Mouse (Mus musculus) frontal cortex, postnatal 14 days (tissue): ENCODE results near the gene Acoxl.

Experiments
- DNase-seq, 2 experiments: peaks; one replicate each; pipeline ENCODE4 v3.0.0; 2022; ENCODE audit warnings: low spot score in 2 of 2

The Acoxl gene

DNA sequence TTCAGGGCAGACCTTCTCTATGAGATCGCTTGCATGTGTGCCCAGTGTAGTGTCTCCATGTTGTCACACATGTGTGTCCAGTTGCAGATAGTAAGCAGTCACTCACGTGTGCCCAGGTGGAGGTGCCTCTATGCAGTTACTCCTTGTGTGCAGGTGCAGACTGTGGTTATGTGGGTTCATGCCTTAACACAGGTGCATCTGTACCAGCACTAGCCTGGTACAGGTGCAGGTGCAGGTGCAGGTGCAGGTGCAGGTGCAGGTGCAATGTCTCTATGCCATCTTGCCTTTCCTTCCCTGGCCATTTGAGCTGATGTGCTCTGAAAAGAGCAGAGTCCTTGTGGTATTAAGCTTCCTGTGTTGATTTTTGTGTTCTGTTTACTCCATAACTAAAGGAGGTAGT is 100.5 kb downstream of the Acoxl start:
- DNase-seq: no peak

DNA sequence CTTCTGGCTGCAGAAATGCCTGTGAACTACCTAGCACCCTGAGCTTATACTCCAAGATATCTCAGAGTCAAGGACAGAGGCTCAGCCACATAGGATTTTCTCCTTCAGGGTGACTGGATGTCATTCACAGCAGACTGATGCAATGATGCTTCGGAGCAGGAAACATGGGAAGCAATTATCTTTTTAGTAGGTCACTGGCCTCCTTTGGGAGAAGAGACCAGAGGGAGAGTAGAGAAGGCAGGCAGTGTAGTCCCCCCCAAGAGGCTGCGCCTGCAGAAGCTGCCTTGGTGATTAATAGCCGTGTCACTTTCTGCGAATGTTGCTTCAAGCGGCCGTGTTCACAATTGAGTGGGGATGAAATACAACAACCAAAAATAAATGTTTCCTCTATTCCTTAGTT is 121.9 kb downstream of the Acoxl start:
- peak in 1 of 2 experiments; percentile 13 for DNase-seq

DNA sequence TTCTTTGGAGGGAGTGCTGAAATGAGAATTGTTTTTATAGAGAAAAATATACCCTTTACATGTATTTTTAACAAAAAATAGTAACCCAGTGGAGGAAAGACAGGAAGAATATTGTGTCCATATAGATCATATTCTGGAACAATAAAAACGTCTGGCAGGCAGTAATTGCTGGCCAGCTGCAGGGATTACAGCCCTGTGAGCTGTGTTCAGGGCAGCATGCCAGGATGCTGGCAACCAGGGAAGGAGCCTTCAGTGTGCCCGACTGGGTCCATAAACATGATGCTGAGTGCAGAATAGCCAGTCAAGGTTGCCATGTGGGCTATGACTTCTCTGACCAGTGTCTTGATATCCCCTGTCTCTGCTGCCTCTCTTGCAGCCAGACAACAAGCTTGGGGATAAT is 122.5 kb downstream of the Acoxl start:
- peak; percentile 21 to 26 for DNase-seq

DNA sequence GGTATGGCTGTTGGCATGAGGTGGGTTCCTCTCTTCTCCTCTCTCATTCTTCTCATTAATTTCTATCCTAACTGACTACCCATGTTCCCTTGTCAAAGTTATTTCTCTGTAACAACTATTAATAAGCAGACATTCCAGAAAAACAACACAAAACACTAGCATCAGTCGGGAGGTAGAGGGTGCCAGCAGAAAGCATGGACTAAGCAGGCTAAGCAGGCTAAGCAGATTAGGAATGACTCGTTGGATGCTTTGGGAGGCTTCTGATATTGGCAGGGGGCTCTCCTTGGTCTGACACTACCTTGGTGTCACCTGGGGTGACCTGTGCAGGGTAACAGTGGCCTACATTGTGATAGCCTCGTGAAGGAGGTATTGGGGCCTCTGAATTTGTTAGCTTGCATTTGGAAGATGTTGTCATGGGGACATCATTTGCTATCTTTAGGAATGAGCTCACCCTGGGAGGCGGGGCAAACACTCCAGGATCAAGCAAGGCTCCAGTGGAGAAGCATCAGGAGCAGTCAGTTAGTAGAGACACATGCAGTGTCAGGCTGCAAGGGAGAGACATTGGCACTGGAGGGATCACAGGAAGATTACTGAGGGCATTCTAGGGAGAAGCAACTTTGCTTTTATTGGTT is 123.2 kb downstream of the Acoxl start:
- peak; percentile 55 to 64 for DNase-seq

DNA sequence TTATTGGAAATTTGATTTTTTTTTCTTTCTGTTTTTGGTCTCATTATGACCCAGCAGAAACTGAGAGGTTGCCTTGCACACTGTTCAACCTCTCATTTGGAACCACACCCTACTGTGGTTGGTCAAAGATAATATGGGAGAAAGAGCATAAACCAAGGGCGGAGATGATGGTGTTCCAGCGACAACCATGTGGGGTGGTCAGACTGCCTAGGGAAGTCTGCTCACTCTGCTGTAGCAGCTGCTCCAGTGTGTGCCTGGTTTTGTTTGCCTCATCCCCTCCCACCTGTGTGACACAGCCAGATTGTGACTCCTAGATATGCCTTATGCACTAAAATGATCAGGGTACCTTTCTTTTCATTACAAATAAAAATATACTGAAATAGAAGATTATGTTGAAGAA is 130.3 kb downstream of the Acoxl start:
- no peak for DNase-seq

DNA sequence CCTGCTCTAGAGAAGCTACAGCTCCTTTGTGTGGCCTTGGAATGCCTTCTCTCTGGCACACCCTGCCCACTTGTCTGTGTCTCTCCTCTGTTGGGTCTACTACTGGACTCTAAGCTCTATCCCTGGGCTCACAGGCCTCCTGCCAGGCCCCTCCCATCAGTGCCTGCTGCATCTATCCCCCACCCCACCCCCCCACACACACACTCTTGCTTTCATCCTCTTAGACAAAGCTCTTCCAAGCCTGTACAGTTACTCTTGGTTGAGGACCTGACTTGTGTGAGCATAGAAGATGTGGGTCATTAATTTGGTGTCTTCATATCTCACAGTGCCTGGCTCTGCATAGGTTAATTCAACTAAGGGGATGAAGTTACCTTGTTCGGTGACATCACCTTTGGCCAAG is 137.6 kb downstream of the Acoxl start:
- no peak for DNase-seq

DNA sequence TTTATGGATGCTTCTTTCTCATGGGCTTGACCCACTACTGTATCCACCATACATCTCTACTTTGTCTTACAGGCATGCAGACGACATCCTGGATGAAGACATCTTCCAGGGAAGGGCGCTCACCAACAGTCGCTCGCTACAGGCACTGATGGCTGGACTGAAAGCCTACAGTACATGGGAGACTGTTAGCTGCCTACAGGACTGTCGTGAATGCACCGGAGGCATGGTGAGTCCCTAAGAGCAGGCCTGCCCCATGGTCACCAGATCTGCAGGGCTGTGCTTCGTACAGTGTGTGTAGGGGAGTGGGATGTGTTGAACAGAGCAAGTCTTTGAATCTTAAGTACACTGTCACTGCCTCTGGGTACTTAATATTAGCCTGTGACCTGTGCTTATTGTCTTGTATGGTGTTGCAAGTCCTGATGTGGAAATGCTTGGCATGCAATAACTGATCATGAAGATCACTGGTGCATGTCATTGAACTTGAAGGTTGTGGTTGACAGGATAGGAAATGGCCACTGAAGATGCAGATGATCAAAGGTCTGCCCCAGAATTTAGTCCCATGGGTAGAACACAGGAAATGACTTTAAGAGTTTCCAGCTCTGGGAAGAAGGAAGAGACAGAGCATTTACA is 140.0 kb downstream of the Acoxl start:
- no peak for DNase-seq

DNA sequence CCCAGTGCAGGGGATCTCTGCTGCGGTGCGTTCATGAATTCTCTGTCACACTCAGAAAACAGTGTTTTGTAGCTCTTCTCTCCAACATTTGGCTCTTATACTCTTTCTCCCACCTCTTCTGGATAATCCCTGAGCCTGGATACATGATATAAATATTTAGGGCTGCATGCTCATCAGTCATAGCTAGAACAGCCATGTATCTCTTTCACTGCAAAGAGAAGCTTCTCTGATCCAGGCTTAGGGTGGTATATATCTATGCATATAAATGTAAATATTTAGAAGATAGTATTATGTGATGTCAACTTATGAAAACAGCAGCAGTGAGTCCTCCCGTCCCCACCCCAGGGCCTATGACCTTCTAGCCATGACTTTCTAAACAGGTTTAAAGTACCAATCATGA is 143.9 kb downstream of the Acoxl start:
- no peak for DNase-seq

DNA sequence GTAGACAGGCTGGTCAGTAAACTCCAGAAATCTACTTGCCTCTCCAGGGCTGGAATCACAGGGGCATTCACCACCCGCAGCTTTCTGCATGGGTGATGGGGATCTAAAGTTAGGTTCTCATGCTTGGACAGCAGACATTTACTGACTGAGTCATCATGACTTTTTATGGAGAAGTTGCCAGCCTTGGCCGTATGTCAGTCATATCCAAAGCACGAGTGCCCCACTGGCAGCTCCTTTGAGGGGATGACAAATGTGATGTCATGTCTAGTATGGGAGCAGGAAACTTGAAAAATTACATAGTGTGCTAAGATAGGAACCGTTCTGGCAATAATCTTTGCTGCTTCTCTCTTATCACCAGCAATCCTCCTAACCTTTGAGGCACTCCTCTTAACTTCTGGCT is 144.6 kb downstream of the Acoxl start:
- DNase-seq: no peak

DNA sequence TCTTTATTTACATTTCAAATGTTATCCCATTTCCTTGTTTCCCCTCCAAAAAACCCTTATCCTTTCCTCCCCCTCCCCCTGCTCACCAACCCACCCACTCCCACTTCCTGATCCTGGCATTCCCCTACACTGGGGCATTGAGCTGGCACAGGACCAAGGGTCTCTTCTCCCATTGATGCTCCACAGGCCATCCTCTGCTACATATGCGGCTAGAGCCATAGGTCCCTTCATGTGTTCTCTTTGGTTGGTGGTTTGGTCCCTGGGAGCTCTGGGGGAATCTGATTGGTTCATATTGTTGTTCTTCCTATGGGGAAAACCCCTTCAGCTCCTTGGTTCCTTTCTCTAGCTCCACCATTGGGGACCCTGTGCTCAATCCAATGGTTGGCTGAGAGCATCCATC is 145.3 kb downstream of the Acoxl start:
- DNase-seq: no peak

DNA sequence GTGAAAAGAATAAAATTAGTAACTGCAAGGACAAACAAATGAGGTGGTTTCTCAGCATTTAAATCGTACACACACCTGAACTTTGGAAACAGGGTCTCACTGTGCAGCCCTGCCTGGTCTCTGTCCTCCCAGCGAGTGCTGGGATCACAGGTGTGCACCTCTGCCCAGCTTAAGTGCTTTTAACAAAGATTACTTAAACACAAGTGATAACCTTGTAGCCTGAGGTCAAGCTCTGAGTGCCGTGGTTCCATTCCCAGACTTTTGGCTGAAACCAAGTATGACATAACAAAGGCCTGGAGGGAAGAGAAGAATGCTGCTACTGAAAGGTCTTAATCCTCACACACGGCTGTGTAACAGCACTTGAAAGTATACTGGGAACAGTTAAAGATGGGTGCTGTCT is 149.0 kb downstream of the Acoxl start:
- DNase-seq: no peak

DNA sequence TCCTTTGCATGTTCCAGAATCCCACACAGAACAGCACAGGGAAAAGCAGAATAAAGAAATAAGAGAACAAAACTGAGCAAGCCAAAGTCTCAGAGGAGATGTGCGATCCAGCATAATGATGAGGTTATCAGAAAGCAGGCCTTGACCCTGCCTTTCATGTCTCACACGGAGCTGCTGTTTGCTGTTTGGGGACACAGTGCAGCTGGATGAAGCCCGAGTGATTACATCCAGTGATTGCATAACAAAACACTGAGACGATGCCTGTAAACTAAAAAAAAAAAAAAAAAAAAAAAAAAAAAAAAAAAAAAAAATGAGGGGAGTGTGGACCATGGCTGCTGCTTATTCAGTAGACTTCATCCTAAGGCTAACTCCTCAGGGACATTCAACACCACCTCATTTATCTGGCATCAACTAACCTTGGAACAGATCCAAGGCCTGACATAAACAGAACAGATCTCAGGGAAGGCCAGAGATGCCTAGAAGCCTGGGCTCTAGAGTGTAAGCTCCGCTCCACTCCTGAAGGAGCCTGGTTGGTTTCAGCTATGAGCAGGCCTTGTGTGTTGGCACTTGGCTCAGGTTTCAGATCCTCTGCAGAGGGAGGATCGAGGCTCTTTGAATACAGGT is 152.3 kb downstream of the Acoxl start:
- DNase-seq: no peak

DNA sequence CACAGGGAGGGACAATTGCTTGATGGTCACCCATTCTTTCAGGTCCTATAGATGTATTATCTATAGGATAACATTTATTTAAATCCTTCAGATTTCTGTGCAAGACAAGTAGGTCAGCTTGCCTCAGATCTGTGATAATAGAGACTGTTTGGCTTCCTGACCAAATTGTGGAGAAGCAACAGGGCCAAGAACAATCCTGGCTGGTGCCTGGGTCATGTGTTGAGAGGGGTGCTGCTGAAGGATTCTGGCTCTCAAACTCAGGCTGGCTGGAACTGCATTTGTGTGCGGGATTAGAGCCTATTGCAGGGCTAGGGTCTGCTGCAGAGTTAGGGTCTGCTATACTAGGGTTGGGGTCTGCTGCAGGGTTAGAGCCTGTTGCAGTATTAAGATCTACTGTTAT is 153.0 kb downstream of the Acoxl start:
- no peak for DNase-seq

DNA sequence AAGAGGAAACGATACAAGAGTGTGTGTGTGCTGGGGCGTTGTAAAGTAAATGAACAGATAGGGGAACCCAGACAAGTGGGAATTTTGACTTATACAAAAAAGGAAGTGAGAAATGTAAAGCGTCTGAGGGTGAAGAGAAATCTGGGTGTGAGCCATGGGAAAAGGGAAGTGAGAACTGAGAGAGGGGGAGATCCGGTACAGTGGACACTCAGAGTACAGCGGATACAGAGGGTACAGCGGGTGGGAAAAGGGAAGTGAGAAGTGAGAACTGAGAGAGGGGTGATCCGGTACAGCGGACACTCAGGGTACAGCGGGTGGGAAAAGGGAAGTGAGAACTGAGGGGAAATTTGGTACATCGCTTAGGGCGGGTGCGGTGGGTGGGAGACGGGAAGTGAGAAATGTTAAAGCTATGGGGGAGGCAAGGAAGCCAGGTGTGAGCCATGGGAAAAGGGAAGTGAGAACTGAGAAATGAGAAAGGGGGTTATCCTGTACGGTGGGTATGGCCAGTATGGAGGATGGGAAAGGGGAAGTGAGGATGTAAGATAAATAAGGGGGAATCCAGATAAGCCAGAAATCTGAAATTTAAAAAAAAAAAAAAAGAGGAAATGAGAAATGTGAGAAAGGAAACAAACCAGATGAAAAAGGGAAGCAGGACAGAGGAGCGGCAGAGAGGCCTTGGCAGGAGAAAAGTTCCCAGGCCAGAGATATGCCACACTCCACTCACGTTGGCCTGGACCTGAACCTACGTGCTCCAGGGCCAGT is 170.2 kb downstream of the Acoxl start:
- DNase-seq: no peak

DNA sequence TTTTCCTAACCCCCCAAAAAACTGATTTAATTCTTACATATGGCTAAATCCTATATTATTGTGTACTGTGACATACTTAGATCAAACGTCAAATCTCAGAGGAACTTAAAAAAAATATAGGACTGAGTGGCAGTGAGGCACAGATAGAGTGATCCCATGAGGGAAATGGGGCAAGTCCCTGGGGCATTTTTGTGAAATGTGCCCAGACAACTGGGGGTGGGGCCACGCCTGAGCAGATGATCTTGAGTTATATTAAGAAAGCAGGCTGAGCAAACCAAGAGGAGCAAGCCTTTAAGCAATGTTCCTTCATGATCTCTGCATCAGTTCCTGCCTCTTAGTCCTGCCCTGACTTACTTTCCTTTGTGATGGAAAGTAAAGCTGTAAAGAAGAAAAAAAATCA is 175.9 kb downstream of the Acoxl start:
- DNase-seq: no peak

DNA sequence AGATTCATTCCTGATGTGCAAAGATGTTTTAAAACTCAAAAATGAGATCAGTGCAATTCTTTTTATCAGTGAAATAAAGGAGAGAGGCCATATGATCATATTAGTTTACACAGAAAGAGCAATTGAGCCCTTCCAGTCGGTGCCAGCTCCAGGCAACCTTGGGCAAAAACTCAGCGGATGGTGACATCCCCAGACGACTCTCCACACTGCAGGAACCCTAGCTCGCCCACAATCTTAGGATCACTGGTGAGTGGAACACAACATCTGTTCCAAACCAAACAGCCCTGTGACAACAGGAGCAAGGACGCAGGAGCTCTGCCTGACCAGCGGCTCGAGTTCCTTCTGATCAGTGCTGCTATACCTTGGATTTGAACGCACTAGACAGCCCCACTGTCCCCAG is 176.9 kb downstream of the Acoxl start:
- no peak for DNase-seq

DNA sequence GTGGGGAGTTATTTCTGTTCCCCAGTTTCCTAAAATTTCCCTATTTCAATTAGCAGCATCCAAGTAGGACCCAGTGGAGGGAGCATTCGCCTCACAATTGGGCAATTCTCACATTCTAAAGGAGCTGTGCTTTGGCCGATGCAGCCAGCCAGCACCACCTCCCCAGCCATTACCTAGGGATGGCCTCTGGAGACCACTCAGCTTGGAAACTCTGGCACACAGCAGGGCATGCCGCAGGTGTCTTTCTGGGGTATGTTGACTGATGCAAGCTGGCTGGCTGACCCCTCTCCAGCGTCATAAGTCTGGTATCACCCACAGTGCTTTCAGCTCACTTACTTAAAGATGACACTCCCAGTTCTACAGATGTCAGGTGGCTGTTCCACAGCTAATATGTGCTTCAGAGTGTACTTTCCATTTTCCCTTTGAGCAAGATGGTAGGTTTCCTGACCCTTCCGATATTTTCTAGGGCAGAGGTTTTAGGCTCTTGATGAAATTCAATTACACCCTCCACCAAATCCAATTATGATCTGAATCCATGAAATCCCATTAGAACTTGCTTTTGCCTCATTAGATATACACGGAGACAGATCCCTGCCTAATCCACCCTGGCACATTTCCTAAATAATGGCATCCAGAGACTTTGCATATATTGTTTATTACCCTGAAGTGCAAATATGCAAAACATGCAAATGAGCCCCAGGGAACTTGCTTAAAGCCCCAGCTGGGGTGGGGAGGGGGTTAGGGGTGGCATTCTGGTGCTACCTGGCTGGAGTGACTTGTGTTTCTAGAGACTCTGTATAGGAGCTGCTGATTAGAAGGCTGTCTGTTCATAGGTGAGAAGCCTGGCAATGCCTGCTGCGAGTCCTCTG is 181.6 kb downstream of the Acoxl start:
- no peak for DNase-seq

DNA sequence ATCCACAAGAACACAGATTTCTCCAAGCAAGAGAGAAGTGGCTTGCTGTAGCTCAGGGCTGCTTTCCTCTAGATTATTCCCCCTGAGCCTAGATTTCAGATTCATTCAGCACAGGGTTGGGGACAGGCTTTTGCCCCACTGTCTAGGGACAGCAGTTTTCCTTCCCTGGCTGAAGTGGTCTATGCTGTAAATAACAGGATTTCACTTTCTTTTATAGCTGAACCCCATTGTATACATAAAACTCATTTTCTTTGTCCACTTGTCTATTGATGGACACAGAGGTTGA is 182.2 kb downstream of the Acoxl start:
- no peak for DNase-seq

DNA sequence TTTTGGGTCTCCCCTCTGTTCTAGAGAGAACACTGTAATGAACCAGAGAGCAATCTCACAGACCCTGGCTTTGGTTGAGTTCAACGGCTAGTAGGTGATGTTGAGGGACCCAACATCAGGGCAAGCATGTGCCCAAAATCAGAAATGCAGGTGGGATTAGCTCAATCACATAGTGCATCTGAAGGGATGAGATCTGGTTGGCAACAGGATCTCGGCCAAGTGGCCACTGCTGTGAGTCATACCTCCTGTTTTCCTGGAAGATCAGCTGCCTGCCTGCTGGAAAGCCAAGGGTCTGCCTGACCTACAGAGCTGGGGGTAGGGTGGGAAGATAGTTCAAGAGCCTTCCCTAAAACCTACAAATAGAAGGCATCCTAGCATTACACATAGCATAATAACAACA is 185.2 kb downstream of the Acoxl start:
- DNase-seq: no peak

DNA sequence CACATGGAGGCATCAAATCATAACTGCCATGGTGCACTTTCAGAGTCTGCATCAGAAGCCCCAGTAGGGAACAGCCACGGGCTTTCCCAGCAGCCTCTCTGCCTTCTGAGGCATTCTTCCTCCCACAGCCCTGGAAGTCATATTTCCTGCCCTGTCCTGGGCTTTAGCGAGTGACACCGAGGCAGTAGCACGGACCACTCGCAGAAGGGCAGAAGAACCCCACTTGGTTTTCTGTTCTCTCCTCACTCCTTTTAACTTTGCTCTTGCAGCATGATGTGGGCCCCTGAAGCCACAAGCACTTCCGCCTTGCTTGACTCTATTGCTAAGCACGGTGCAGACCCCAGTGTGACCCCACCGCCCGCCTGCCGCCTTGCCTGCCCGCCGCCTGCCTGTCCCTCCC is 189.0 kb downstream of the Acoxl start:
- no peak for DNase-seq

DNA sequence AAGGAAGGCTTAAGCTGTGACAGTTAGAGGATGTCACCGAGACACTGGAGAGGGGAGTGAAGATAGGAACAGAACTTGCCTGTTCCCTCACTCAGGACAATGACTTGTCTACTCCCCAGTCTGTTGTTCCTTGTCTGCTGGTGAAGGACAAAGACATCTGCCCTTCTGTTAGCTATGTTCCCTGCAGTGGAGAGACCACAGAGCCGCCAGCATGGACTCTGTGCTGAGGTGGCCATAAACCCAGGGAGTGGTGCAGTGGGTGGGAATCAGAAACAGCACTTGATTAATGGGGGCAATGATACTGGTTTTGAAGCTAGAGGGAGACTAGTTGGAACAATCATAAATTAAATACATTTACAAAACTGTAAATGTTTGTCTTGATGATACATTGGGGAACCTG is 191.3 kb downstream of the Acoxl start:
- DNase-seq: no peak

DNA sequence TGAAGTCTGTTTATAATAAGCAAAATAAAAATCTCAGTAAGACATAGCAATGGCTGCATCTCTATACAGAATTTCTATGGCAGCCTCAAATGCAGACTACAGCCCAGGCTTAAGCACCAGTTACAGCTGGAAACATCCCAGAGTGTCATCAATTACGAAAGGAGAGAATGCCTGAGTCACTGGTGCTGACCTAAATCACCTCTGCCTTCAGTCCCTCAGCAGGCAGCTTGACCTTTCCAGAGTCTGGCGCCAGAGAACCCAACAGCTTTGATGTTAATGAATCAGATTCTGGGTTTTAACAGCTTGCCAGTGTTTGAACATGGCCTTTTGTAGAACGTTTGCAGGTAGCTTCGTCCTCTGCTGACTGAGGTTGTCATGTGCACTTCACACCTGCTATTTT is 193.4 kb downstream of the Acoxl start:
- no peak for DNase-seq
